Mouse (Mus musculus) testis, adult 2 months (tissue): Measurements from ENCODE around the gene Smarcc1.

ENCODE experiments used
- CTCF ChIP-seq: fragments of 200-500 bp; IDR thresholded peaks from 2 replicates; pipeline ENCODE4 v1.5.1; 2012; ENCODE audit warnings: low read depth, mild to moderate bottlenecking, inconsistent platforms, low read length, moderate library complexity; ENCODE audit not compliant: control insufficient read depth, insufficient read depth, insufficient replicate concordance
- POLR2A ChIP-seq: fragments of 200-500 bp; IDR thresholded peaks from 2 replicates; pipeline ENCODE4 v1.6.1; 2012; ENCODE audit warnings: low read depth, mild to moderate bottlenecking, inconsistent platforms, low read length, moderate library complexity; ENCODE audit not compliant: control insufficient read depth

GRCm38 (mm10) chr9:110247049-110247448, 129.5 kb downstream of the Smarcc1 start:
- no peak for TF ChIP-seq CTCF
- no peak for TF ChIP-seq POLR2A
